1 mouse cellular context compared by ENCODE assay signal in genomic region chr6:71260051-71260640, GRCm38 (mm10).
TF ChIP-seq lines count a peak whose summit lies in the region.

No protein-coding gene starts in this region.

TF ChIP-seq in MEL, 35 proteins besides CTCF, POLR2A, EP300 and RAD21 (continued from another document):
- TF ChIP-seq ETS1 (IDR thresholded peaks at IDR 0.05; ENCODE audit: low read depth, low read length) = peak; percentile 100
- no peak for TF ChIP-seq E2F4 (IDR thresholded peaks at IDR 0.05; ENCODE audit: borderline replicate concordance, low read depth, low read length)
- no peak for TF ChIP-seq NRF1 (IDR thresholded peaks at IDR 0.05; ENCODE audit: insufficient read depth, low read depth, low read length, poor library complexity, severe bottlenecking)
- no peak for TF ChIP-seq POLR2AphosphoS2 (IDR thresholded peaks at IDR 0.05; ENCODE audit: low read length)
- TF ChIP-seq RCOR1 (IDR thresholded peaks at IDR 0.05; ENCODE audit: low read depth, low read length) = peak; percentile 97
- TF ChIP-seq MXI1 (IDR thresholded peaks at IDR 0.05; ENCODE audit: low read depth, low read length) = peak; percentile 88
- TF ChIP-seq TAL1 (IDR thresholded peaks at IDR 0.05; ENCODE audit: low read length) = peak; percentile 76
- TF ChIP-seq MAX (IDR thresholded peaks at IDR 0.05; ENCODE audit: low read length) = no peak
- TF ChIP-seq GATA1 (IDR thresholded peaks at IDR 0.05; ENCODE audit: low read depth, low read length) = peak; percentile 98
- TF ChIP-seq USF1 (IDR thresholded peaks at IDR 0.05; ENCODE audit: low read depth, low read length) = 0 out of 2 replicates have a peak, but pooled peaks have one; percentile 42
- no peak for TF ChIP-seq SMC3 (IDR thresholded peaks at IDR 0.05; ENCODE audit: low read depth, low read length)
- TF ChIP-seq TBP (IDR thresholded peaks at IDR 0.05; ENCODE audit: low read depth, low read length) = no peak
- 0 out of 2 replicates have a peak, but pooled peaks have one; percentile 44 for TF ChIP-seq ZNF384 (IDR thresholded peaks at IDR 0.05; ENCODE audit: low read depth, low read length)
- peak; percentile 90 for TF ChIP-seq MYB (IDR thresholded peaks at IDR 0.05; ENCODE audit: low read depth, low read length)
- no peak for TF ChIP-seq GABPA (IDR thresholded peaks at IDR 0.05; ENCODE audit: low read depth, low read length)
- TF ChIP-seq UBTF (IDR thresholded peaks at IDR 0.05; ENCODE audit: borderline replicate concordance, insufficient read depth, low read depth, low read length) = no peak
- peak; percentile 98 for TF ChIP-seq SIN3A (IDR thresholded peaks at IDR 0.05; ENCODE audit: low read length)
TF ChIP-seq in MEL: peak in this region for 24.
